Mouse (Mus musculus): ENCODE measurements around the gene Olfr727.

Olfr727 gene

DNA sequence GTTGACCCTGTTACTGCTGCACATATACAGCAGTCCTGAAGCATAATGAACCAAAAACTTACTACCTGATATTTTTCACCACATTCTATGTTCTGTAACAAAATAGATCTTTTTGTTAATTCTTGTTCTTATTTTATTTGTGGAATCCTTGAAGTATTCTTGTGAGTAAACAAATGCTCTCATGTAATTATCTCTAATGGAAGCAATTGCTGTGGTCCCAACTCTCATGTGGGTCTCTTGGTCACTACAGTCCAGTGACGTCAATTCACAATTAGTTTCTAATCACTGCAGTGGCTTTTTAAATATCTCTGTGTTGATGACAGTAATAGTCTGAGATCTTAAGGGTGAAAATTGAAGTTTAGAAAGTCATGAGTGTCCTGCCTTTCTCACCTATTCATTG is at the start of gene Olfr727:
Olfr727 (plus strand) TSS at position 301 of the 400 bp plus-strand sequence.
- no peak for DNase-seq

DNA sequence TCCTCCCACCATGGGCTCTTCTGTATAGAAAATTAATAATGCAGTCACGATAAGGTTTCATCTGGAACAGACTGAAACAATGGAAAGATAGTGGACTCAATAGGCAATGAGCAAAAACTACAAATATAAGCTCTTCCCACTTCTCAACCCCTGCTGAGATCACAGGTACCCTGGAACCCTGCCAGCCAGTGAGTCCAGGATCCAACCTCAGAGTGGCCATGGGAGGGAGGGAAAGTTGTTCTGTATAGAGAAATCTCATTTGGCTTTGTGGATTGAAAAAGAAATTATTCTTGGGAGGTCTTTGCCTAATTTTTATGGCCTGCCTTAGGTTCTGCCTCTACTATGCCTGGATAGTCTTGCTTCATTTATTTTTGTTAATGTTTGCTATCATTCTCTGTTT is 32.1 kb upstream of the Olfr727 start, which contains the start of gene Olfr726:
Olfr726 (minus strand) TSS at position 101 of the 400 bp plus-strand sequence.
- no peak for DNase-seq

- no peak for DNase-seq
These were observed 19.6 kb downstream of the Olfr727 start, which contains the start of gene Olfr728 for GRCm38 (mm10) chr14:50142580-50142979. Gene Olfr728 (minus strand): TSS chr14:50142680.

- DNase-seq, result no peak
These were observed 29.8 kb downstream of the Olfr727 start, which contains the start of gene Olfr729 for GRCm38 (mm10) chr14:50152810-50153209. Gene Olfr729 (minus strand): TSS chr14:50152910.
